Mouse (Mus musculus) kidney, adult 11 months (tissue): ENCODE data around the gene Mvb12b.
A peak's percentile ranks its signal among the peaks of the same experiment; 100 is the strongest.
"Not testable (repeated sequence)": the region's sequence is repeated elsewhere in the genome, so short reads cannot be mapped to it uniquely, and the experiment has no call there.

Experiments used
- DNase-seq: peaks from one replicate; pipeline ENCODE4 v3.0.0; 2022

The Mvb12b gene

GRCm38 (mm10) chr2:33887328-33888099 is at the start of gene Mvb12b:
Gene Mvb12b (minus strand): TSS chr2:33887946.
- peak; percentile 67 for DNase-seq

- no peak for DNase-seq
These were observed 48.0 kb upstream of the Mvb12b start for GRCm38 (mm10) chr2:33935756-33936155.

DNA sequence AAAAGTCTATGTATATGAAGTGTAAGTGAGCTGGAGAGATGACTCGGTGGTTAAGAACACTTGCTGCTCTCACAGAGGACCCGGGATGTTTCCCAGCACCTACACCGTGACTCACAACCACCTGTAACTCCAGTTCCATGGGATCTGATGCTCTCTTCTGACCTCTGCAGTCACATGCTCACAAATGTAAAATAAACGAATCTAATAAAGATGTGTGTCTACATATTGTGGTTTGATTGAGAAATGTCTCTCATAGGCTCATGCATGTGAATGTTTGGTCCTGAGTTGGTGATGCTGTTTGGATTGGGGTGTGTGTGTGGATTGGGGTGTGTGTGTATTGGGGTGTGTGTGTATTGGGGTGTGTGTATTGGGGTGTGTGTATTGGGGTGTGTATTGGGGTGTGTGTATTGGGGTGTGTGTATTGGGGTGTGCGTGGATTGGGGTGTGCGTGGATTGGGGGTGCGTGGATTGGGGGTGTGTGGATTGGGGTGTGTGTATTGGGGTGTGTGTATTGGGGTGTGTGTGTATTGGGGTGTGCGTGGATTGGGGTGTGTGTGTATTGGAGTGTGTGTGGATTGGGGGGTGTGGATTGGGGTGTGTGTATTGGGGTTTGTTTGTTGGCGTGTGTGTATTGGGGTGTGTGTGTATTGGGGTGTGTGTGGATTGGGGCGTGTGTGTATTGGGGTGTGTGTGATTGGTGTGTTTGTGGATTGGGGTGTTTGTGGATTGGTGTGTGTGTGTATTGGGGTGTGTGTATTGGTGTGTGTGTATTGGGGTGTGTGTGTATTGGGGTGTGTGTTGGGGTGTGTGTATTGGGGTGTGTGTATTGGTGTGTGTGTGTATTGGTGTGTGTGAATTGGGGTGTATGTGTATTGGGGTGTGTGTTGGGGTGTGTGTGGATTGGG is 46.1 kb upstream of the Mvb12b start:
- no peak for DNase-seq

DNA sequence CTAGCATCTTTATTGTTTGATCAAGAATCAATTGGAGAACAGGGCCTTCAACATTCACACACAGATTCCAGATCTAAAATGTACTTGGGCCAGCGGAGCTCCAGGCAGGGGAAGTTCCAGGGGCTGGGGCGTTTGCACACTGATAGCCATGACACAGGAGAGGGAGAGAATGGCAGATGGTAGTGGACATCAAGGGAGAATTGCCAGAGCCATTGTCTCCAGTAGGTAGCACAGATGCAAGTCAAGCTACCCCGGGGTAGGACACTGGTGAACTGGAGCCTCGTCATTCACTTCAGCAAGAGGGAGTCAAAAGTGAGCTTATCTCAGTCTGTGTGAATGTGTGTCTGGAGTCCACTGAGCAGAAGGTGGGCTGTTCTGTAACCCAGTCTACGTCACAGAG is 43.4 kb upstream of the Mvb12b start:
- DNase-seq: no peak

DNA sequence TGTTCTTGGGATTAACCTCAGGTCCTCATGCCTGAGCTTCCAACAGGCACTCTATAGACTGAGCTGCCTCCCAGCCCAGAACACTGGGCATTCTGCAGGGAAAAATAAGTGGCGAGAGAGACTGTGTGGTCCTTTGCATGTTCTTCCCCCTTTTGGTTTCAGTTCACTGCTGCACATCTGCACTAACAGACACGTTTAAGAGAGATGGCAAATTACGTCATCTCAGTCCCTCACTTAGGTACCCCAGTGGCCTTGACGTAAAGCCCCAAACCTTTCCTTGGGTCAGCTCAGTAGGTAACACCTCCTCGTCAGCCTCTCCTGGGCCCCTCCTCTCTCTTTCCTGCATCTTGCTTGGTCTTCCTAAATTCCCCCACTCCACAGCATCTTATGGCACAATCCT is 37.5 kb upstream of the Mvb12b start:
- no peak for DNase-seq

GRCm38 (mm10) chr2:33923482-33923881 is 35.7 kb upstream of the Mvb12b start:
- no peak for DNase-seq

GRCm38 (mm10) chr2:33922466-33922865 is 34.7 kb upstream of the Mvb12b start:
- DNase-seq: no peak

GRCm38 (mm10) chr2:33919934-33920615 is 32.3 kb upstream of the Mvb12b start:
- no peak for DNase-seq

- DNase-seq: peak; percentile 11
These were observed 31.1 kb upstream of the Mvb12b start for GRCm38 (mm10) chr2:33918824-33919223.

DNA sequence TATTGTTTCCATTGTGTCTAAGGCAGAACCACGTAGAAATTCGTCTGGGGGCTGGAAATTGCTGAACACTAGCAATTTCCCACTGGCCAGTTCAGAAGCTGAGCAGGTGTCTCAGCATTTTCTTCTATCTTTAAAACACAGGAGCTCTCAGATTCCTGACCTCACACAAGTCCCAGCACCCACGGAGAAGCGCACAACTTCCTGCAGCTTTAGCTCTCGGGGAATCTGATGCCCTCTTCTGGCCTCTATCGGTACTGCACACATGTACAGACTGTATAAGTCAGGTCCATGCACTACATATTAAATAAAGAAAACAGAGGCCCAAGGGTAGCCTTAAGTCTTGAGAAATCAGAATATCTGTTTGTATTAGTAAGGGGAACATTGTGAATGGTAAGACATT is 30.6 kb upstream of the Mvb12b start:
- peak; percentile 8 for DNase-seq

DNA sequence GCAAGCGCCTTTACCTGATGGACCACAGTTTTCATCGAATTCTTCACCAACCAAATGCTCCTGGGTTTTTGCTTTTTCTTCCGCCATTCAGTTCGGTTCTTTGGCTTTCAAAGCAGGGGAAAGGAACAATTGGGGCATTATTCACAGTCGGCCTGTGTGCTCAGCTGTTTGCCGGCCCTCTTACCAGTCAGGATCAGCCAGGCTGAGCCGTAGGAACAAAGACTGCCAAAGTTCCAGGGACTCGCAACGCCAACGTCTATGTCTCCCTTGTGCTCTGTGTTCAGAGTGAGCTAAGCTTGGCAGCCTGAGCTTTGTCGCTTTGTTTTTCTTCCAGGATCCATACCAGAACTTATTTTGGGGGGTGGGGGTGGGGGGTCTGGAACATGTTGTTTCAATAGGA is 28.9 kb upstream of the Mvb12b start:
- no peak for DNase-seq

DNA sequence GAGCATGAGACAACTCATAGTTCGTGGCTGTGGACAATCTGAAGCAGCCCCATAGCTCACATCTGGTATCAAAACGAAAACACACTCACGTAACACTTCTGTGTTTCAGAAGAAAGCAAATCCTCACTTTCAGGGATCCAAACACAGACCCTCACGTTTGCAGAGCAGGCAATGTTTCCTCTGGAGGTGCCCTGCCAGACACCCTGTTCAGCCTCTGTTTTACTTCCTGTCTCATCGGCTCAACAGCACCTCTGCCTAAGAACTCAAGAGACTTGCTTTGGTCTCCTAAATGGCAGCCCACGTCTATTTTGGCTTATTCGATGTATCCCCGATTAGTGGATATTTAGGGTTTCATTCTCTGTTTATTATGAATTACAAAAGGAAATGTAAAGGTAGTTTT is 27.3 kb upstream of the Mvb12b start:
- no peak for DNase-seq

GRCm38 (mm10) chr2:33914334-33914733 is 26.6 kb upstream of the Mvb12b start:
- DNase-seq: no peak

GRCm38 (mm10) chr2:33913598-33913997 is 25.9 kb upstream of the Mvb12b start:
- DNase-seq: not testable (repeated sequence)

GRCm38 (mm10) chr2:33912741-33913140 is 25.0 kb upstream of the Mvb12b start:
- DNase-seq: no peak

- peak; percentile 38 for DNase-seq
These were observed 20.6 kb upstream of the Mvb12b start for GRCm38 (mm10) chr2:33908374-33908773.

DNA sequence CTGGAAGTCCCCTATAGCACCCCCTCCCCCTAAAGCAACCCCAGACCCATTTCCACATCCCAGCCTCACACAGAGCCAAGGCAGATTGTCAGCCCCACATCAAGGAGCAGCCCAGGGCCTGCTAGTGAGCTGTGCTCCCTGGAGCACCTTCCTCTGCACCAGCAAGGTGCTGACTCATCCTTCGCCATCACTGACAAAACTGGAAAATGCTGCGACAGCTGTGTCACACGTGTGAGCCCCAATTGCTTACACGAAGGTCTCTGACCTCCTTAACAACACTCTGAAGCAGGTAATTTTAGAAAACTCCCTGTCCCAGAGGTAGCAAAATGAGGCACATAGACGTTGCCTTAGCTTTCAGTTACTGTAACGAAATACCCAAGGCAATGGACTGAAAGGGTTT is 19.4 kb upstream of the Mvb12b start:
- DNase-seq: no peak

DNA sequence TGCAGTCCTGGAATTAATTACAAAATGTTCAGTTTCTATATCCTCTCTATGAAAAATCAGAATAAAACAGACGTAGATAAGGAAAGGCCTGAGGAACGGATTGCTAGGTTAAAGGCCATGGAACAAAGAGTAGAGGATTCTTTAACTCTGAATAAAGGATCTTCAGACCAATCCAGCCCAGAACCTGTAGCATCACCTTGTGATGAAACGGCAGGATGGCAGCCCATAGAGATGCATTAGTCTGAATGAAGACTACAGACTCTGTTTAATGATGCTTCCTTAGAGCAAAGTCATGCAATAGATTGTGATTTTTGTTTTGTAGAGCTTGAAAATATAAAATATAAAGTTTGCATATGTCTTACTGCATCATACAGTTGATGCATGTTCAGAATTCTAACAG is 8.1 kb upstream of the Mvb12b start:
- DNase-seq: no peak

DNA sequence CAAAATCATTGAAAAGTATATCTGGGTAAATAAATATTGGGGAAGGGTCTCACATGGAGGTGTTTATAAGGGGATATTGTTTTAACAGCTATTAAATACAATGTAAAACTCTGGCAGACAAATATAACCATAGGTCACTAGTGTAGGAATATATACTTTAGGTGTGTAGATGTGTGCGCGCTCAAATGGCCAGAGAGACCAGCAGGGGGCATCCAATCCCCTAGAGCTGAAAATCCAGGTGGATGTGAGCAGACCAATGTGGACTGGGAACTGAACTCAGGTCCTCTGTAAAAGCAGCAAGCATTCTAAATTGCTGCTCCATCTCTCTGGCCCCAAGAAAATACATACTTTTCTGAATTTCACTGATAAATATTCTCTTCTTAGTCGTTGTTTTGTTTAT is 5.4 kb upstream of the Mvb12b start:
- no peak for DNase-seq

DNA sequence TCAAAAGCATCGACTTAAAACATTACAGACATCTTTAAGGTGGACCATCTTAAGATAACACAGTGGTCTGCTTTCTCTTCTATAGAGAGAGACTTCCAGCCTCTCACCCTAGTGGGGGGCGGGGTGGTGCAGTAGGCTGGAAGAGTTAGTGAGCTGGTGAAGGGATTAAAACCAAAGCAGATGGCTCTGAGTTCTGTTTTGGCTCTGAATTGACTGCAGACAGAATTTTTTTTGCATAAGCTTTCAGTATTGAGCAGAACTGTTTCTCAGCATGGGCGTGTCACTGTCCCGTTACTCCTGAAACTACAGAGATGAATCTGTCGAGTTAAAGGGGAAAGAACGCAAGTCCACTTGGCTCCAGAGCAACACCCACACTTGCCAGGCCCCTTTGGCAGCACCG is 4.6 kb upstream of the Mvb12b start:
- no peak for DNase-seq

- no peak for DNase-seq
These were observed 297 bp upstream of the Mvb12b start for GRCm38 (mm10) chr2:33888100-33888385.

- DNase-seq: no peak
These were observed 1.1 kb downstream of the Mvb12b start for GRCm38 (mm10) chr2:33886386-33887327.

DNA sequence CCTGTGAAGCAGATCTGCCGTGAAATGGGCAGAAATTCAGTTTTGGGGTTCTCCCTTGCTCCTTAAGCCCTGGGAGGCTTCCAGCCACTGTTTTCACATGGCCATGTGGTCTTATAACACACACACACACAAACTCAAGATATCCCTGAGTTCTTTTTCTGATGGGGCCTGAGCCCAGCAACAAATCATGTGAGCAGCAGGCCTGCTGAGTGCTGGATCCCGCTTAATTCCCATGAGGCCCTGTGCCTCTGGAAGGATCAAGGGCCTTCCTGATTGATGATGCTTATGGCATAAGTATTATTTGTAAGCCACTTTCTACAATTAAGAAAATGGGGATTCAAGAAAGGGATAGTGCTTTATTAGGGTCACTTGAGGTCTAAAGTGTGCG is 2.5 kb downstream of the Mvb12b start:
- no peak for DNase-seq
